Mouse (Mus musculus): ENCODE data around the gene Agap2. TPM values are rescaled to one million over a fixed set of nuclear protein-coding genes. Genes with fewer than 3 reads are reported as not detected.
A peak's percentile ranks its signal among the peaks of the same experiment; 100 is the strongest.
"Not testable (repeated sequence)": the region's sequence is repeated elsewhere in the genome, so short reads cannot be mapped to it uniquely, and the experiment has no call there.

The Agap2 gene
- polyA plus RNA-seq, 1 experiment from 2014 or later = 0.05 TPM

- WGBS = 84% methylated on average over 3 of the region's 3 CpGs
- Histone ChIP-seq H3K9ac (ENCODE audit: low read depth, low read length) (no peak overlapping the region), H3K9me3 (ENCODE audit: control insufficient read depth, low read length) (no peaks in the 10 kb centered on the region), H3K4me2 (ENCODE audit: low read depth, low read length) (no peak overlapping the region), H3K27me3 (replicated peaks; ENCODE audit: control insufficient read depth, insufficient read depth, low read length) (no peaks in the 10 kb centered on the region), H3K4me1 (ENCODE audit: control insufficient read depth, insufficient read depth, low read length) (peaks cover 14% of the 10 kb centered on the region), H3K4me3 (ENCODE audit: low read length) (no peak overlapping the region), H3K27ac (ENCODE audit: low read length) (no peak overlapping the region), H3K36me3 (ENCODE audit: control insufficient read depth, insufficient read depth, low read length) (peaks cover 9% of the 10 kb centered on the region)
- no peak for ATAC-seq
Observed at GRCm38 (mm10) chr10:127122018-127122417, 46.9 kb downstream of the Agap2 start.

- Histone ChIP-seq H3K36me3 (ENCODE audit: control insufficient read depth, insufficient read depth, low read length) (peaks cover 4% of the 10 kb centered on the region), H3K4me1 (ENCODE audit: control insufficient read depth, insufficient read depth, low read length) (peaks cover 14% of the 10 kb centered on the region), H3K4me2 (ENCODE audit: low read depth, low read length) (peak overlapping the region; percentile 55), H3K27me3 (replicated peaks; ENCODE audit: control insufficient read depth, insufficient read depth, low read length) (no peaks in the 10 kb centered on the region), H3K4me3 (ENCODE audit: low read length) (peak overlapping the region; percentile 30), H3K27ac (ENCODE audit: low read length) (peak overlapping the region; percentile 23; the same call in 1 of the 2 replicates), H3K9ac (ENCODE audit: low read depth, low read length) (peak overlapping the region; percentile 23; the same call in 1 of the 2 replicates), H3K9me3 (ENCODE audit: control insufficient read depth, low read length) (no peaks in the 10 kb centered on the region)
- peak; percentile 52 for ATAC-seq
- WGBS = 16% methylated on average over 13 of the region's 13 CpGs
Observed at GRCm38 (mm10) chr10:127122784-127123435, 47.8 kb downstream of the Agap2 start.

GRCm38 (mm10) chr10:127123436-127123805, 48.3 kb downstream of the Agap2 start:
- Histone ChIP-seq H3K36me3 (ENCODE audit: control insufficient read depth, insufficient read depth, low read length) (peaks cover 4% of the 10 kb centered on the region; the same call in 1 of the 2 replicates), H3K4me3 (ENCODE audit: low read length) (peak overlapping the region; percentile 30), H3K9ac (ENCODE audit: low read depth, low read length) (peak overlapping the region; percentile 23; the same call in 1 of the 2 replicates), H3K9me3 (ENCODE audit: control insufficient read depth, low read length) (no peaks in the 10 kb centered on the region), H3K4me2 (ENCODE audit: low read depth, low read length) (peak overlapping the region; percentile 55), H3K27ac (ENCODE audit: low read length) (peak overlapping the region; percentile 23; the same call in 1 of the 2 replicates), H3K4me1 (ENCODE audit: control insufficient read depth, insufficient read depth, low read length) (peaks cover 14% of the 10 kb centered on the region), H3K27me3 (replicated peaks; ENCODE audit: control insufficient read depth, insufficient read depth, low read length) (no peaks in the 10 kb centered on the region)
- 16% methylated on average over 4 of the region's 4 CpGs for WGBS
- ATAC-seq = no peak

GRCm38 (mm10) chr10:127125210-127126001, 50.3 kb downstream of the Agap2 start:
- Histone ChIP-seq H3K4me3 (ENCODE audit: low read length) (no peak overlapping the region), H3K27me3 (replicated peaks; ENCODE audit: control insufficient read depth, insufficient read depth, low read length) (no peaks in the 10 kb centered on the region), H3K9ac (ENCODE audit: low read depth, low read length) (no peak overlapping the region), H3K4me2 (ENCODE audit: low read depth, low read length) (no peak overlapping the region), H3K4me1 (ENCODE audit: control insufficient read depth, insufficient read depth, low read length) (peaks cover 9% of the 10 kb centered on the region), H3K36me3 (ENCODE audit: control insufficient read depth, insufficient read depth, low read length) (no peaks in the 10 kb centered on the region), H3K27ac (ENCODE audit: low read length) (no peak overlapping the region), H3K9me3 (ENCODE audit: control insufficient read depth, low read length) (no peaks in the 10 kb centered on the region)
- no peak for ATAC-seq
- 73% methylated on average over 9 of the region's 9 CpGs for WGBS

- H3K27me3 ChIP-seq (replicated peaks; ENCODE audit: control insufficient read depth, insufficient read depth, low read length) = no peaks in the 10 kb centered on the region
- H3K27ac ChIP-seq (ENCODE audit: low read length) = no peak overlapping the region
- ATAC-seq = no peak
- no peak overlapping the region for H3K4me2 ChIP-seq (ENCODE audit: low read depth, low read length)
- H3K9ac ChIP-seq (ENCODE audit: low read depth, low read length) = no peak overlapping the region
- peaks cover 9% of the 10 kb centered on the region; the same call in 1 of the 2 replicates for H3K4me1 ChIP-seq (ENCODE audit: control insufficient read depth, insufficient read depth, low read length)
- no peaks in the 10 kb centered on the region for H3K9me3 ChIP-seq (ENCODE audit: control insufficient read depth, low read length)
- 69% methylated on average over 5 of the region's 5 CpGs for WGBS
- H3K36me3 ChIP-seq (ENCODE audit: control insufficient read depth, insufficient read depth, low read length) = no peaks in the 10 kb centered on the region
- H3K4me3 ChIP-seq (ENCODE audit: low read length) = no peak overlapping the region
Observed at GRCm38 (mm10) chr10:127126579-127126978, 51.5 kb downstream of the Agap2 start.

GRCm38 (mm10) chr10:127127711-127128279, 52.7 kb downstream of the Agap2 start:
- Histone ChIP-seq H3K4me2 (ENCODE audit: low read depth, low read length) (no peak overlapping the region), H3K4me1 (ENCODE audit: control insufficient read depth, insufficient read depth, low read length) (peaks cover 6% of the 10 kb centered on the region; the same call in 1 of the 2 replicates), H3K9me3 (ENCODE audit: control insufficient read depth, low read length) (no peaks in the 10 kb centered on the region), H3K4me3 (ENCODE audit: low read length) (no peak overlapping the region), H3K27me3 (replicated peaks; ENCODE audit: control insufficient read depth, insufficient read depth, low read length) (no peaks in the 10 kb centered on the region), H3K36me3 (ENCODE audit: control insufficient read depth, insufficient read depth, low read length) (no peaks in the 10 kb centered on the region), H3K27ac (ENCODE audit: low read length) (no peak overlapping the region), H3K9ac (ENCODE audit: low read depth, low read length) (no peak overlapping the region)
- WGBS = 75% methylated on average over 7 of the region's 7 CpGs
- no peak for ATAC-seq

GRCm38 (mm10) chr10:127129431-127129830, 54.3 kb downstream of the Agap2 start:
- Histone ChIP-seq H3K9ac (ENCODE audit: low read depth, low read length) (no peak overlapping the region), H3K4me1 (ENCODE audit: control insufficient read depth, insufficient read depth, low read length) (peaks cover 3% of the 10 kb centered on the region; the same call in 1 of the 2 replicates), H3K27ac (ENCODE audit: low read length) (no peak overlapping the region), H3K9me3 (ENCODE audit: control insufficient read depth, low read length) (no peaks in the 10 kb centered on the region), H3K4me3 (ENCODE audit: low read length) (no peak overlapping the region), H3K27me3 (replicated peaks; ENCODE audit: control insufficient read depth, insufficient read depth, low read length) (no peaks in the 10 kb centered on the region), H3K4me2 (ENCODE audit: low read depth, low read length) (no peak overlapping the region), H3K36me3 (ENCODE audit: control insufficient read depth, insufficient read depth, low read length) (no peaks in the 10 kb centered on the region)
- WGBS = 67% methylated on average over 4 of the region's 4 CpGs
- no peak for ATAC-seq

- 41% methylated on average over 5 of the region's 5 CpGs for WGBS
- no peaks in the 10 kb centered on the region for H3K36me3 ChIP-seq (ENCODE audit: control insufficient read depth, insufficient read depth, low read length)
- H3K27me3 ChIP-seq (replicated peaks; ENCODE audit: control insufficient read depth, insufficient read depth, low read length) = no peaks in the 10 kb centered on the region
- H3K4me2 ChIP-seq (ENCODE audit: low read depth, low read length) = no peak overlapping the region
- peaks cover 17% of the 10 kb centered on the region for H3K4me1 ChIP-seq (ENCODE audit: control insufficient read depth, insufficient read depth, low read length)
- ATAC-seq = peak; percentile 91
- peak overlapping the region; percentile 78 for H3K27ac ChIP-seq (ENCODE audit: low read length)
- no peaks in the 10 kb centered on the region for H3K9me3 ChIP-seq (ENCODE audit: control insufficient read depth, low read length)
- H3K9ac ChIP-seq (ENCODE audit: low read depth, low read length) = no peak overlapping the region
- no peak overlapping the region for H3K4me3 ChIP-seq (ENCODE audit: low read length)
Observed at GRCm38 (mm10) chr10:127132469-127132868, 57.4 kb downstream of the Agap2 start.

- not testable (repeated sequence) for H3K9ac ChIP-seq (ENCODE audit: low read depth, low read length); H3K4me3 ChIP-seq (ENCODE audit: low read length)
- WGBS = 68% methylated on average over 3 of the region's 3 CpGs
Observed at GRCm38 (mm10) chr10:127134394-127135035, 59.4 kb downstream of the Agap2 start.

More at GRCm38 (mm10) chr10:127134394-127135035, 59.4 kb downstream of the Agap2 start:
- H3K36me3 ChIP-seq (ENCODE audit: control insufficient read depth, insufficient read depth, low read length); H3K9me3 ChIP-seq (ENCODE audit: control insufficient read depth, low read length); ATAC-seq; H3K27ac ChIP-seq (ENCODE audit: low read length); H3K27me3 ChIP-seq (replicated peaks; ENCODE audit: control insufficient read depth, insufficient read depth, low read length); H3K4me2 ChIP-seq (ENCODE audit: low read depth, low read length): not testable (repeated sequence)
- peaks cover 19% of the 10 kb centered on the region for H3K4me1 ChIP-seq (ENCODE audit: control insufficient read depth, insufficient read depth, low read length)

All from intestine, embryonic 16.5 days (tissue).